Mouse (Mus musculus): Measurements from ENCODE around the gene Rasgef1b. TPM values are rescaled to one million over a fixed set of nuclear protein-coding genes. Genes with fewer than 3 reads are reported as not detected.

Gene Rasgef1b
- polyA plus RNA-seq, 1 experiment from 2014 or later = 75.6 TPM

DNA sequence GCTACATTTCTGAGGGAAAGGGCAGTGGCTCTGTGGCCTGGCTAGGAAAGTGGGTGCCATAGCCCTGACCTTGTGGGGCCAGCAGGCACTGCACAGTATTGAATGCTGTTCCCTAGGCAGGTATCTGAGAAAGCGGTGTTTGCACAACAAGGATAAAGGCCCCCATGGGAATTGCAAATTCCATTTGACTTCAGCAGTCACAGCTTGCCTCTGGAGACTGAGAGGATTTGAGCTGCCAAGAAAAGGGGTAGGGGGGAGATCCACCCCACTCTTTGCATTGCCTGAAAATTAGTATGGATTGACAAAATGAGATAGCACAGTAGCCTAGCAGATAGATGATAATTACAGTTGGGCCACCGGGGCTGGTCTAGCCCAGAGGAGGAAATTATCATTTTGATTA lies 326.1 kb downstream of the Rasgef1b start:
- ATAC-seq (ENCODE audit: low FRiP score, low TSS enrichment) (peak; percentile 76), DNase-seq (peak; percentile 83)
- Histone ChIP-seq H3K9me3 (ENCODE audit: control insufficient read depth, low read length) (no peaks in the 10 kb centered on the region), H3K27me3 (ENCODE audit: control insufficient read depth, insufficient read depth, low read length) (peaks cover 3% of the 10 kb centered on the region; the same call in 1 of the 2 replicates), H3K27ac (replicated peaks; ENCODE audit: low read depth, low read length) (peak overlapping the region; percentile 77), H3K36me3 (ENCODE audit: control insufficient read depth, insufficient read depth, low read length) (no peaks in the 10 kb centered on the region), H3K4me2 (ENCODE audit: low read length) (0 out of 2 replicates have a peak overlapping the region, but pooled peaks have one; percentile 9), H3K4me3 (replicated peaks; ENCODE audit: low read depth, low read length) (no peak overlapping the region), H3K4me1 (ENCODE audit: control insufficient read depth, insufficient read depth, low read length) (peaks cover 28% of the 10 kb centered on the region), H3K9ac (replicated peaks; ENCODE audit: low read length) (no peak overlapping the region)
- 9% methylated on average over 2 of the region's 2 CpGs for WGBS

DNA sequence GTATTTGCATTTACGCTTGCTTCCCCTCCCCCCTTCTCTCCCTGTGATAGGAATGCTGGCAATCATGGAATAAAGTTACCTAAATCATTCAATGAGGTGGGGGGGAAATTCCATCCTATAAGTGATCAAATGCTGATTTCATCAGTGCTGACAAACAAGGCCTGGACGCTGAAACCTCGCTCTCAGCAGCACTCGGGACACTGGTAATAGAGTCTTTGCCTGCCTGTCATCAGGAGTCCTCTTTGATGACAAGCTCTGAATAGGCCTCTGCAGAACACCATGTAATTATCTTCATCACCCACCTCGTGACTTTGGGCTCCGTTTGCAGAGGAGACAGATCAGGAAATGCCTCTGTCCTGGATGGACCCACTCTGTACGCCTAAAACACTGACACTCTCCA lies 326.6 kb downstream of the Rasgef1b start:
- DNase-seq = peak; percentile 64

DNA sequence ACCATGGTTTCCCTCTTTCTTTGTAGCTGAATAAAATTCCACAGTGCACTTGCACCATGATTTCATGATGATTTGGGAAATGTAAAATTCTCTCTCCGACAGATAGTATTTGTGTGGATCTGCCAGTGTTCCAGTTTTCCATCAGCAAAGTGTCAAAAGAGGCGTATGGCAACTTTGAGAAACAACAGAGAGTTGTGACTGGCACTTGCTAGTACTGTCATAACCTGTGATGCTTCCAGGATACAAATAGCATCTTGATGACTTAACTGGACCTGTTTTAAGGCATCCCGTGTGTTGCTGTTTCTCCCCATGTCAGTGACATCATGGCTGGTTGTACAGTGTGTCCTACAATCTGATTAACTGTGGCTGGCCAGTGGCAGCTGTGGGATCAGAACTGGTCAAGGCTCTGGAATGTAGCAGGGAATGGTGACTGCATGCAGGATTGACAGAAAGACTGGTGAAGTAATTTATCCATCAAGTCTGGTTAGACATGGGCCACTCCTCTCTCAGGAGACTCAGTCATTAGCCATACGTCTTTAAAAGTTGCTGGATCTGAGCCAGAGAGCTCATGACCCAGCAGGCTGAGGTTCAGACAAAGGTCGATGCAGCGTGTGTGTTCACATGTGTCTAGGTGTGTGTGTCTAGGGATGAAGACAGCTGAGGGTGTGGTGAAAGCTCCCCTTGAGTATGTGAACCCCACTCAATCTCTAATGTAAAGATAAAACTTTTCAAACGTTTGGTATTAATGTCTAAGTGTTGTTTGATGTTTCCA lies 328.8 kb downstream of the Rasgef1b start:
- DNase-seq (no peak), ATAC-seq (ENCODE audit: low FRiP score, low TSS enrichment) (no peak)
- Histone ChIP-seq H3K27ac (replicated peaks; ENCODE audit: low read depth, low read length) (no peak overlapping the region), H3K4me2 (ENCODE audit: low read length) (no peak overlapping the region), H3K36me3 (ENCODE audit: control insufficient read depth, insufficient read depth, low read length) (no peaks in the 10 kb centered on the region), H3K9ac (replicated peaks; ENCODE audit: low read length) (no peak overlapping the region), H3K9me3 (ENCODE audit: control insufficient read depth, low read length) (no peaks in the 10 kb centered on the region), H3K4me1 (ENCODE audit: control insufficient read depth, insufficient read depth, low read length) (peaks cover 19% of the 10 kb centered on the region), H3K4me3 (replicated peaks; ENCODE audit: low read depth, low read length) (no peak overlapping the region), H3K27me3 (ENCODE audit: control insufficient read depth, insufficient read depth, low read length) (peaks cover 11% of the 10 kb centered on the region)
- WGBS = 58% methylated on average over 7 of the region's 7 CpGs

More for the DNA sequence above, 326.6 kb downstream of the Rasgef1b start:
- Histone ChIP-seq H3K27me3 (ENCODE audit: control insufficient read depth, insufficient read depth, low read length) (peaks cover 3% of the 10 kb centered on the region; the same call in 1 of the 2 replicates), H3K27ac (replicated peaks; ENCODE audit: low read depth, low read length) (peak overlapping the region; percentile 77), H3K36me3 (ENCODE audit: control insufficient read depth, insufficient read depth, low read length) (no peaks in the 10 kb centered on the region), H3K9ac (replicated peaks; ENCODE audit: low read length) (no peak overlapping the region), H3K4me1 (ENCODE audit: control insufficient read depth, insufficient read depth, low read length) (peaks cover 28% of the 10 kb centered on the region), H3K4me2 (ENCODE audit: low read length) (0 out of 2 replicates have a peak overlapping the region, but pooled peaks have one; percentile 9), H3K4me3 (replicated peaks; ENCODE audit: low read depth, low read length) (no peak overlapping the region), H3K9me3 (ENCODE audit: control insufficient read depth, low read length) (no peaks in the 10 kb centered on the region)
- peak; percentile 76 for ATAC-seq (ENCODE audit: low FRiP score, low TSS enrichment)
- WGBS = 4% methylated on average over 7 of the region's 7 CpGs

DNA sequence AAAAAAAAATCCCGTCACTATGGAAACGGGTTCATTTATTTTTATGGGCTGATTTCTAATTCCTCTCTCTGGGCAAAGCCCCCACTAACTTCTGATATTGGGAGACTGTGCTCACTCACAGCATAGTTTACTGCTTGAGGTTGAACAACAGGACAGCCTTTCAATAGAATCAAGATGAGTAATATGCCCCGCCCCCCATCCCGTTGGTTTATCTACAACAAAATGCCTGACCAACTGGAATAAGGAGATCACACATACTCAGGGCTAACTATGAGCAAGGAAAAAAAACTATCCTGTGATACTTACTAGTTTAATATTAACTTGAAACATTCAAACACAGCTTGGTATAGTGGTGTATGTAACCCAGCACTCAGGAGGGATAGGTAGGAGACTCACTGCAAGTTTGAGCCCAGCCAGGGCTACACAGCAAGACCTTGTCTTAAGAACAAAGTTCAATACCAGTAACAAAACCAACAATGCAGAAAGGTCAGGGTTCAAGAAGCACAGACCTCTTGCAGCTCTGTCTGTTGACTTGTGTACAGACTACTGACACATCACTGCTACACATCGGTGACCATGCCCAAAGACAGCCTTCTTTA lies 330.3 kb downstream of the Rasgef1b start:
- peaks cover 26% of the 10 kb centered on the region for H3K27me3 ChIP-seq (ENCODE audit: control insufficient read depth, insufficient read depth, low read length)
- H3K4me1 ChIP-seq (ENCODE audit: control insufficient read depth, insufficient read depth, low read length) = peaks cover 19% of the 10 kb centered on the region
- no peaks in the 10 kb centered on the region for H3K9me3 ChIP-seq (ENCODE audit: control insufficient read depth, low read length)
- 69% methylated on average over 5 of the region's 5 CpGs for WGBS
- ATAC-seq (ENCODE audit: low FRiP score, low TSS enrichment) (no peak), DNase-seq (no peak)
- H3K4me3 ChIP-seq (replicated peaks; ENCODE audit: low read depth, low read length) = no peak overlapping the region
- H3K4me2 ChIP-seq (ENCODE audit: low read length) = no peak overlapping the region
- H3K27ac ChIP-seq (replicated peaks; ENCODE audit: low read depth, low read length) = no peak overlapping the region
- H3K36me3 ChIP-seq (ENCODE audit: control insufficient read depth, insufficient read depth, low read length) = no peaks in the 10 kb centered on the region
- no peak overlapping the region for H3K9ac ChIP-seq (replicated peaks; ENCODE audit: low read length)

DNA sequence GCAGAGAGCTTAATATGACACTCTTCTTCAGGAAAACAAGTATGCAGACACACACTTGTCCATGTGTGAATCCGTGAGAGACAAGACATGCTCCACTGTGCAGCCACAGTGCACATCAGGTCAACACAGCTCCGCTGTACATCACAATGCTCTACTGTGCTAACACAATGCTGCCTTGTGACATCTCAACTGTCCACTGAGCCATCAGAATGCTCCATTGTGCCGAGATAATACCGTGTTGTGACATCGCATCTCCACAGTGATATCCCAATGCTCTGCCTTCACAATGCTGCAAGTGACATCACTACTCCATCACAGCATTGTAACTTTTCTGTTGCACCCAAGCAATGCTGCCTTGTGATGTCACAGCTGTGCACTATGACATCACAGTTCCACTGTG lies 334.3 kb downstream of the Rasgef1b start:
- Histone ChIP-seq H3K9me3 (ENCODE audit: control insufficient read depth, low read length) (no peaks in the 10 kb centered on the region), H3K4me2 (ENCODE audit: low read length) (no peak overlapping the region), H3K36me3 (ENCODE audit: control insufficient read depth, insufficient read depth, low read length) (no peaks in the 10 kb centered on the region), H3K27ac (replicated peaks; ENCODE audit: low read depth, low read length) (no peak overlapping the region), H3K9ac (replicated peaks; ENCODE audit: low read length) (no peak overlapping the region), H3K27me3 (ENCODE audit: control insufficient read depth, insufficient read depth, low read length) (peaks cover 55% of the 10 kb centered on the region), H3K4me1 (ENCODE audit: control insufficient read depth, insufficient read depth, low read length) (0 out of 2 replicates have a peak, but pooled peaks cover 4% of the 10 kb centered on the region), H3K4me3 (replicated peaks; ENCODE audit: low read depth, low read length) (no peak overlapping the region)
- WGBS = 87% methylated on average over 5 of the region's 5 CpGs
- DNase-seq (no peak), ATAC-seq (ENCODE audit: low FRiP score, low TSS enrichment) (no peak)

DNA sequence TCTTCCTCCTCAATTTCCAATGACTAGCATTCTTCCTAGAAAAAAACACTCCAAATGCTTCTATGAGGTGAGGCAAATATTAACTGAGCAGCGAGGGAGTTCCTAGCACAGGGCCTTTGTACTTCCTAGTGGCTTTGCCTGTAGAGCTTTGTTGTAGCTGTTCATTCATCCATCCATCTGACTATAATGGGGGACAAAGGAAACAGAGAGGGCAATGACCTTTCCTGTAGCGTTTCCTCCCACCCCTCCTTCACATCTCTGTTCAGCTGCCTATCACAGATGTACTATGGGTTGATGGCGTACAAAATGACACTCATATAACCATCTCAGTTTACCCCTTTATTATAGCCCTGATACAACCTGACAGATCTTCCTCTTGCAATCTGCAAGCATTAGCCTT lies 337.3 kb downstream of the Rasgef1b start:
- Histone ChIP-seq H3K4me2 (ENCODE audit: low read length) (no peak overlapping the region), H3K36me3 (ENCODE audit: control insufficient read depth, insufficient read depth, low read length) (no peaks in the 10 kb centered on the region), H3K9me3 (ENCODE audit: control insufficient read depth, low read length) (no peaks in the 10 kb centered on the region), H3K4me1 (ENCODE audit: control insufficient read depth, insufficient read depth, low read length) (peaks cover 4% of the 10 kb centered on the region; the same call in 1 of the 2 replicates), H3K4me3 (replicated peaks; ENCODE audit: low read depth, low read length) (no peak overlapping the region), H3K9ac (replicated peaks; ENCODE audit: low read length) (no peak overlapping the region), H3K27ac (replicated peaks; ENCODE audit: low read depth, low read length) (no peak overlapping the region), H3K27me3 (ENCODE audit: control insufficient read depth, insufficient read depth, low read length) (peaks cover 85% of the 10 kb centered on the region)
- DNase-seq = no peak
- WGBS = 10% methylated on average over 3 of the region's 3 CpGs
- no peak for ATAC-seq (ENCODE audit: low FRiP score, low TSS enrichment)

DNA sequence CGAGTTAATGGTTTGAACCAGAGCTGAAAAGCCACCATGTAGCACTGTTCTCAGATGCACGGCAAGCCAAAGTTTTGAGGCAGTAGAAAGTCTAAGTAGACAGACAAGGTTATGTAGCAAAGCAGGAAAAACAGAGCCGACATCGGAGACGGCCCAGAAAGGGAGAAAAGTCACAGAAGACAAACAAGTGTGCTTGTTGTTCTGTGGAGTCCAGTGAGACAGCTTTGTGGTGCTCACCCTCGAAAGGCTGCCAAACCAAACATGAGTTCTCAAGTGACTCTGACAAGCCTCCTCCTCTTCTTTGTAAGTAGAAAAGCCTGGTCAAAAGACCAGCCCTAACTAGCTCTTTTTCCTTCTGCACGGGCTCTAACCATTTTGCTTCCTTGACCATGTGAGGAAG lies 338.1 kb downstream of the Rasgef1b start:
- no peak for DNase-seq
- no peaks in the 10 kb centered on the region for H3K9me3 ChIP-seq (ENCODE audit: control insufficient read depth, low read length)
- peaks cover 88% of the 10 kb centered on the region for H3K27me3 ChIP-seq (ENCODE audit: control insufficient read depth, insufficient read depth, low read length)
- no peak overlapping the region for H3K27ac ChIP-seq (replicated peaks; ENCODE audit: low read depth, low read length)
- H3K36me3 ChIP-seq (ENCODE audit: control insufficient read depth, insufficient read depth, low read length) = no peaks in the 10 kb centered on the region
- no peak overlapping the region for H3K4me2 ChIP-seq (ENCODE audit: low read length)
- ATAC-seq (ENCODE audit: low FRiP score, low TSS enrichment) = no peak
- H3K4me3 ChIP-seq (replicated peaks; ENCODE audit: low read depth, low read length) = no peak overlapping the region
- no peak overlapping the region for H3K9ac ChIP-seq (replicated peaks; ENCODE audit: low read length)
- H3K4me1 ChIP-seq (ENCODE audit: control insufficient read depth, insufficient read depth, low read length) = peaks cover 9% of the 10 kb centered on the region; the same call in 1 of the 2 replicates
- 43% methylated on average over 7 of the region's 7 CpGs for WGBS

DNA sequence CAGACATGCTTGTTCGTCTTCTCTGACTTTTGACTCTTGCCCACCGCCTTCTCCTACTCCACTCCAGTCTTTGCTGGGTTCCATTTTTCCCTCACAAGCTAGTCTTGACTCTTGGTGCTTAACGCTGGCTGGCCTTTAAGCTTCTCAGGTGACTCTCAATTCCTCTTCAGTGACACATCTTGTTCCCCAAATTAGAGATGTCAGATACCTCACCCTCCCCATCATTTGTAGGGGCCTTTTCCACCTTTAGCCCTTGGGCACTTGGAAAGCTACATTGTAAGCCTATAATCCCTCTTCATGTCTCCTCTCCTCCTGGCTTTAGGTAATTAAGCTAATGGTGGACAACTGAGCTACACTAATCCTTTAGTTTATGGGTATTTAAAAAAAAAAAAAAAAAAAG lies 338.6 kb downstream of the Rasgef1b start:
- H3K27ac ChIP-seq (replicated peaks; ENCODE audit: low read depth, low read length) = no peak overlapping the region
- H3K4me3 ChIP-seq (replicated peaks; ENCODE audit: low read depth, low read length) = no peak overlapping the region
- DNase-seq = no peak
- no peak overlapping the region for H3K9ac ChIP-seq (replicated peaks; ENCODE audit: low read length)
- no peak for ATAC-seq (ENCODE audit: low FRiP score, low TSS enrichment)
- H3K9me3 ChIP-seq (ENCODE audit: control insufficient read depth, low read length) = no peaks in the 10 kb centered on the region
- H3K4me1 ChIP-seq (ENCODE audit: control insufficient read depth, insufficient read depth, low read length) = peaks cover 9% of the 10 kb centered on the region; the same call in 1 of the 2 replicates
- 68% methylated on average over 3 of the region's 3 CpGs for WGBS
- H3K4me2 ChIP-seq (ENCODE audit: low read length) = no peak overlapping the region
- no peaks in the 10 kb centered on the region for H3K36me3 ChIP-seq (ENCODE audit: control insufficient read depth, insufficient read depth, low read length)
- peaks cover 84% of the 10 kb centered on the region for H3K27me3 ChIP-seq (ENCODE audit: control insufficient read depth, insufficient read depth, low read length)

Measured in midbrain, embryonic 14.5 days (tissue).